Mouse (Mus musculus) spleen, adult 2 months (tissue): Measurements from ENCODE around the gene Tspan15.

Experiments used
- CTCF ChIP-seq: fragments of 200-500 bp; IDR thresholded peaks from 2 replicates; pipeline ENCODE4 v1.5.1; 2011; ENCODE audit warnings: mild to moderate bottlenecking, inconsistent platforms; ENCODE audit not compliant: insufficient read depth, insufficient read length, insufficient replicate concordance; ENCODE audit errors: extremely low read depth
- POLR2A ChIP-seq: fragments of 200-500 bp; IDR thresholded peaks from 2 replicates; pipeline ENCODE4 v1.6.1; 2011; ENCODE audit warnings: low read depth, low read length, inconsistent platforms

DNA sequence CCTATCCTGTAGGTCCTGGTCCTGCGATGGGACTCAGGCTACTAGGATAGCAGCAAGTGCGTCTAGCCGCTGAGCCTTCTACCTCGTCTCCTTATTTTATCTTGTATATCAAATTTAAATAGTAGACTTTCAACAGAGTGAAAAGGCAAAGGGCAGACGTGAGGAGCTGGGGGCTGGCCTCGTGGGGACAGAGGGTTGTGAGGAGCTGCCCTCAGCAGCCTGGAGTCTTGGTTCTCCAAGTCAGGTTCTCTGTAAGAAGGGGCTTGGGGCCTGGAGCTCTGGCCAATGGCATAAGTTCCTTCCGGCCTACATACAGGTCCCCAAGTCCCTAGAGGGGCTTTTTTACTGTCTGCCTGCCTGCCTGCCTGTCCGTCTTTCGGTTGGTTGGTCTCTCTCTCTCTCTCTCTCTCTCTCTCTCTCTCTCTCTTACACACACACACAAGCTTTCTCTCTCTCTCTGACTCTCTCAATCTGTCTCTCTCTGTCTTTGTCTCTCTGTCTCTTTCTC lies 57.1 kb downstream of the Tspan15 start:
- no peak for TF ChIP-seq POLR2A
- no peak for TF ChIP-seq CTCF
